In the genomic region with DNA sequence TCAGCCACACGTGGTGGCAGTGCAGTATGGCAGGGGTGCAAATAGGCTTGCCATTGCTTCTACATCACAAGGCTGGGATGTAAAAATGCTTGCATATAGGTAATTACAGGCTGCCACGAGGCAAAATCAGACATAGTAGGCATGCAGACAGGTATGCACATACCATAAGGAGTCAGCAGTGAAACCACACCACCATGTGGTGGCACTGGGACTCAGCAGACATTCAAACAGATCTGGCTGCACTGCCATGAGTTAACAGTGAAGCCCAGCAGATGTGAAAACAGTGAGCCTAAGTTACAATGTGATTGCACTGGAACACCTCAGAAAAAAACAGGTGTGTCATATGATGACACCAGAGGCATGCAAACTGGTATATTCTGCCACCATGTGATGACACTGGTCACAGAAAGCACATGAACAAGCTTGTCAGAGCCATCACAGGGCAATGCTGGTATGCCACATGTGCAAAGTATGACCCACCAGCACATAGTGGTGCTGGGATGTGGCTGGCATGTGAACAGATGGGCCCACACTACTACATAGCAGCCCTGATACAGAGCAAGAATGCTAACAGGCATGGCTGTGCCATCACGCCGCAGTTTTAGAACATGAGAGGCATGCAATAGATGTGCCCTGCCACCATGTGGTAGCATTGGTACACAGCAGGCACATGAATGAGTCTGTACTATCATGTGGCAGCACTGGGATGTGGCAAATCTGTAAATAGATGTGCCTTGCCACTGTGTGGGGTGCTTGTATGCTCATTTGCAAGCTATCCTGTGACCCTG, we compare ENCODE assay signal across 7 mouse cellular contexts. TPM values are rescaled to one million over a fixed set of nuclear protein-coding genes. Genes with fewer than 3 reads are reported as not detected.
DNase-seq lines count a peak whose midpoint lies in the region; ATAC-seq and TF ChIP-seq lines count a peak whose summit lies in the region.

No protein-coding gene starts in this region.

- DNase-seq in thymus, adult 2 months, result peak; percentile 19
- no peak for DNase-seq in thymus, postnatal 10 days (ENCODE audit: low spot score in 2 of 2)
- peak; percentile 62 for DNase-seq in cerebellum, adult 11 months
- DNase-seq in forelimb bud, embryonic 11.5 days (ENCODE audit: low read depth, low spot score), result peak; percentile 24
- DNase-seq in kidney, postnatal 4 days, result peak; percentile 64 to 68

- no peak overlapping the region for H3K27ac ChIP-seq in thymus, adult 2 months (ENCODE audit: control insufficient read depth, insufficient read depth, low read length)

- no peak for TF ChIP-seq POLR2A in thymus, adult 2 months (IDR thresholded peaks at IDR 0.05; ENCODE audit: control insufficient read depth, extremely low read depth, insufficient read depth, low read length, poor library complexity)

- H3K4me3 ChIP-seq in thymus, adult 2 months (ENCODE audit: control insufficient read depth, insufficient read depth, low read length), result no peak overlapping the region

- WGBS in thymus, adult 2 months, result 46% methylated on average over 4 of the region's 4 CpGs

- ATAC-seq in megakaryocyte progenitor cell, adult 5-6 weeks (replicated peaks; ENCODE audit: poor library complexity), result peak; percentile 88
- ATAC-seq in erythroid progenitor cell, adult 5-6 weeks (replicated peaks; ENCODE audit: low FRiP score, poor library complexity, severe bottlenecking), result no peak

- H3K4me1 ChIP-seq in thymus, adult 2 months (replicated peaks; ENCODE audit: control insufficient read depth, insufficient read depth, low read length), result no peaks in the 10 kb centered on the region

- H3K27me3 ChIP-seq in thymus, adult 2 months (ENCODE audit: control insufficient read depth, insufficient read depth, low read length), result no peaks in the 10 kb centered on the region

- TF ChIP-seq CTCF in thymus, adult 2 months (IDR thresholded peaks at IDR 0.05; ENCODE audit: borderline replicate concordance, control insufficient read depth, extremely low read depth, insufficient read depth, low read length, poor library complexity), result no peak

- H3K36me3 ChIP-seq in thymus, adult 2 months (ENCODE audit: control insufficient read depth, insufficient read depth, low read length), result no peaks in the 10 kb centered on the region

RNA-seq across cellular contexts. Expression of gene Siglech, which starts 30.7 kb away (rescaled TPM):
- polyA plus RNA-seq in thymus, adult 2 months (2012; rRNA removed), result 17.5 and 20.5 TPM in 2 replicates
- 0.10 TPM in 1 of 2 replicates, not detected in the other for total RNA-seq in megakaryocyte progenitor cell, adult 5-6 weeks (2015)
- 0.46 TPM in 1 of 2 replicates, not detected in the other for total RNA-seq in megakaryocyte progenitor cell, adult 5-6 weeks (2017)
- not detected in 2 replicates for total RNA-seq in erythroid progenitor cell, adult 5-6 weeks (2015; ENCODE audit: low replicate concordance)
- 1.1 TPM in 1 of 2 replicates, not detected in the other for total RNA-seq in erythroid progenitor cell, adult 5-6 weeks (2017; ENCODE audit: low replicate concordance)

RNA-seq across cellular contexts. Expression of gene Tubgcp5, which starts 56.6 kb away (rescaled TPM):
- 5.9 and 6.0 TPM in 2 replicates for polyA plus RNA-seq in thymus, adult 2 months (2012; rRNA removed)
- 34.5 and 43.3 TPM in 2 replicates for total RNA-seq in megakaryocyte progenitor cell, adult 5-6 weeks (2015)
- 23.2 and 60.3 TPM in 2 replicates for total RNA-seq in megakaryocyte progenitor cell, adult 5-6 weeks (2017)
- 14.7 and 24.5 TPM in 2 replicates for total RNA-seq in erythroid progenitor cell, adult 5-6 weeks (2015; ENCODE audit: low replicate concordance)
- total RNA-seq in erythroid progenitor cell, adult 5-6 weeks (2017; ENCODE audit: low replicate concordance), result 14.5 and 17.3 TPM in 2 replicates

Comparison
In these comparisons a context has a peak if more than half of its experiments do, and no peak if none do; other contexts are left out.
1. DNase-seq: peak in thymus, adult 2 months (single experiment), cerebellum, adult 11 months (single experiment), forelimb bud, embryonic 11.5 days (single experiment) and kidney, postnatal 4 days (2 of 2); none in thymus, postnatal 10 days (0 of 2).